Mouse (Mus musculus): ENCODE data around the gene Ccdc149. TPM values are rescaled to one million over a fixed set of nuclear protein-coding genes. Genes with fewer than 3 reads are reported as not detected.
A peak's percentile ranks its signal among the peaks of the same experiment; 100 is the strongest.

Ccdc149 gene
- total RNA-seq, 2 experiments from 2014 or later = 5.7 to 6.1 TPM

- no peak for DNase-seq
Observed at GRCm38 (mm10) chr5:52440278-52440677, 31.0 kb downstream of the Ccdc149 start.

DNA sequence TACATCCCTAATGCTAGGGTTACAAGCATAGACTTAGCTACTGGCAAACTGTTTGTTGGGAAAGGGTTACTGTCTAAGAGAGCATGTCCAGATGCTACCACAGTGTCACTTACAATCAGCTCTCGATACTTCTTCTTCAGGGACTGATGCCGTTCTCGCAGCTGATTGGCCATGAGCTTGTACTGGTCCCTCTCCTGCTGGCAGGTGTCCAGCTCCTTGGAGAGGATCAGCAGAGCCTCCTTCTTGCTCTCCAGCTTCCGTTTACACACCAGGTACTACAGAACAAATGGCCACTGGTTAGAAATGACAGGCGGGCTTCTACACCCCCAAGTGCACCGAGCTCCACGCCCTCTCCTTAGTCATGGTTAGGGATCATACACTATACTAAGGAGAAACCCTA, 32.4 kb downstream of the Ccdc149 start:
- DNase-seq = no peak

GRCm38 (mm10) chr5:52435533-52435932, 35.8 kb downstream of the Ccdc149 start:
- DNase-seq = no peak

DNA sequence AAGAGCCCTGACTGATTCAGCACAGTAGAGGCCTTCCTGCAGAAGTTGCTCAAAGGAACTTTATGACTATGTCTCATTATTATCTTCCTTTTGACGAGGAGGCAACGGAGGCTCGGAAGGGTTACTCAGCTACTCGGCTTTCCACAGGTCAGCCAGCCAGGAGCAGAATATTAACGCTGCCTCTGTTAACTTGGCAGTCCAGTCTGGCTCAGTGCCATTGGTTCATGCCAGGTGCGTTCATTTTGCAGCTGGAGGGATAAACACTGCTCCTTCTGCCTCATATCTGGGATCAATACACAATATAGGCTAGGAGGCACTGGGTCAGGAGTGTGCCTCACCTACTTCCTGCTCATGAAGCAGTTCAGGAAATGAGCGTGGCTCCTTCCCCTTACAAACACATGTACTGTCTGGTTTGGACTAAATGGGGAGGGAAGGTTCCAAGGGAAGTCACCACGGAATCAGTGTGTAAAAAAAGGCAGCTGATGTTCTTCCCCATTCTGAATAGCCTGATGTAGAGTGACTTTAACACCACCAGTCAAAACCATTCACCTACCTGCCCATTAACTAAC, 40.0 kb downstream of the Ccdc149 start:
- peak; percentile 12 for DNase-seq

GRCm38 (mm10) chr5:52429731-52430480, 41.4 kb downstream of the Ccdc149 start:
- no peak for DNase-seq

GRCm38 (mm10) chr5:52428613-52429012, 42.7 kb downstream of the Ccdc149 start:
- DNase-seq = no peak

DNA sequence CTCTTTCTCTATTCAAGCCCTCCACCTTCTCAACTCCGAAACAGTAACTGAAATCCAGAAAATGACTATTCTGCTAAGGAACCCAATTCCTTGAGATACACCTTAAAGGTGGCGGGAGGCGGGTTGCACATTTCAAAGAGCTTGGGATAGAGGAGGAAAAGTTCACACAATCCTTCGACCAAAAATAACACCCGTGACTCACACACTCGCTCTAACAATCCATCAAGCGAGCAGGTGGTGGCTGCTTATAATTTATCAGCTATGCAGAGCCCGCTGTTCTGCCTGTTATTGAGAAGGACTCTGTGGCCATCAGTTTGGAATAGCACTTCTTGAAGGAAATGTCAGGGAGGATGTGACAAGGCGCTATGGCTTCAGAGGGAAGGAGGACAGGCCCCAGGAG, 45.5 kb downstream of the Ccdc149 start:
- no peak for DNase-seq

DNA sequence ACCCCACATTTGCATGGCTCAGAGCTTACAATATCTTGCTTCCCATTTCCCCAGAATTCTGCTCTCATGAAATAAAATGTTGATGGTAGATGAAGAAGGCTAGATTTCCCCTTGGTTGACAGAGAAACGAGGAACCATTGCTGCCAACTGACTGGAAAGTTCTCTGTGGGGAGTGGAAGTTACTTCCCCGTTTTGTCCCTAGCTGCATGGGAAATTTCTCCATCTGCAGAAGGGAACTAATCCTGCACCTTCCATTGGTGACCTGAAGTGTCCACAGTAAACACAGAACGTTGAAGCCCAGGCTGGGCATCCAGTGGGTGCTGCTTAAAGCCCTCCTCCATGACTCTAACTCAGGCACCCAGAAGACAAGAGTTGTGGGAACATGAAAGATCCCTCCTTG, 47.4 kb downstream of the Ccdc149 start:
- DNase-seq = no peak

DNA sequence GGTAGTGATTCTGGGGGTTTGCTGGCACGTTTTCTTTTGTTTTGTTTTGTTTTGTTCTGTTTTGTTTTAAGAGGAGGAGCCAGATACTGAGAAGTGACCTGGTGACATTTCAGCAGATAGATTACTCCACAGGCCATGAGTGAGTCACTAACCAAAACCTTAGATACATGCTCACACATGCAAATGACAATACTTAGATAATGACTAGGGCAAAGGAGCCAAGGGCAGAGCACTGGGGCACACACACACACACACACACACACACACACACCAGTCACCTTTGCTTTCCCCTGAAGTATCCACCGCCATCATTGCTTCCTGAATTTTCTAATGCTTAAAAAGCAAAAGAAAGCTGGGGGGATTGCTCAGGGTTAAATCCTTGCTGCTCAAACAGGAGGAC, 54.8 kb downstream of the Ccdc149 start:
- no peak for DNase-seq

DNA sequence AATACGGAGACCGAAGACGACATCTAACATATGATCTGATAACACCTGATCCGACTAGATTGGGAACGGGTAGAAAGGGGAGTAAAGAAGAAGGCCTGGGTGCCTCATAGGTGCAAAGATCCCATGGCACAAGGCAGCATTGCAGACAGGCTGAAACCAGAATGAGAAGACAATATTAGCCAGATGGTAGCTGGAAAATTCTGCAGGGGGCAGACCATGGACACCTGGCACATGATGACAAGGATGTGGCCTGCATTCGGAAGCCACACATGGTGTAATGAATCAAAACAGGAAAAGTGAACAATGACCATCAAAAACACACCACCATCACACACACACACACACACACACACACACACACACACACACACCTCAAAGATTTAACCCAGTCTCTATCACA, 55.4 kb downstream of the Ccdc149 start:
- no peak for DNase-seq

- no peak for DNase-seq
Observed at GRCm38 (mm10) chr5:52415193-52415592, 56.1 kb downstream of the Ccdc149 start.

- peak; percentile 48 for DNase-seq
Observed at GRCm38 (mm10) chr5:52411567-52411966, 59.8 kb downstream of the Ccdc149 start.

GRCm38 (mm10) chr5:52410197-52410596, 61.1 kb downstream of the Ccdc149 start:
- DNase-seq = no peak

GRCm38 (mm10) chr5:52408668-52409315, 62.5 kb downstream of the Ccdc149 start:
- no peak for DNase-seq

GRCm38 (mm10) chr5:52404373-52404772, 66.9 kb downstream of the Ccdc149 start:
- DNase-seq = no peak

GRCm38 (mm10) chr5:52393756-52394155, 77.6 kb downstream of the Ccdc149 start:
- DNase-seq = no peak

- DNase-seq = no peak
Observed at GRCm38 (mm10) chr5:52391471-52391870, 79.8 kb downstream of the Ccdc149 start.

DNA sequence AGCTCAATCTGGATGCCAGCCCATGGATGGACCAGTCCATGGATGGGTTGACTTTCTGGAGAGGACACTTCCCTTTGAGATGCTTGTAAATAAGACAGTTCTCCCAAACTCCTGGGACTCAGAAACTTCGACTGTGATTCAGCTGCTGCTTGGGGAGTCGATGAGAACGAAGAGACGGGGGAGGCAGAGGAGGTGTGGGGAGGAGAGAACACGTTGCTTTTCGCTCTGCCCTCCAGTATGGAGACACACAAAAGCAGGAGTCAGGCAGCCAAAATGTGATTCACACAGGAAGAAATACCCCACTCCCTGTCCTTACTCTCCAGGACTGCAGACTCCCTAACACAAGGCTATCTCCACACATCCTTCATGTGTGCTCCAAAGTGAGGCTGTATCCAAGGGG, 80.9 kb downstream of the Ccdc149 start:
- DNase-seq = no peak

GRCm38 (mm10) chr5:52388092-52388749, 83.1 kb downstream of the Ccdc149 start:
- DNase-seq = no peak

DNA sequence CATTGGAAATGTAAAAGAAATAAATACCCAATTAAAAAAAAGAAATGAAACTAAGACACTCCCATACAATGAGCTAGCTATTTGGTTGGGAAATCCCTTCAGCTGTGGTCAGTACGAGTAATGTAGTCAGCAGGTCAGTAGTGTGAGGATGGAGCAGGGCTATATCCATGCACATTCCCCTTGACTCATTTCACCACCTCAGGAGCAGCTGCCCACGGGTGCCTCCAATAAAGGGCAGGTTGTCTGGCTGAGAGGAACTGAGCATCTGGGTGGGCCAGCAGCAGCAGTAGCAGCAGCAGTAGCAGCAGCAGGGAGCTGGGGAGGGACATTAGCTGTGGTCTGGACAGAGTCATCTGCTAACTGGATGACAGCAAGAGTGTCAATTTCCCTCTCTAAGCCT, 85.3 kb downstream of the Ccdc149 start:
- no peak for DNase-seq

DNA sequence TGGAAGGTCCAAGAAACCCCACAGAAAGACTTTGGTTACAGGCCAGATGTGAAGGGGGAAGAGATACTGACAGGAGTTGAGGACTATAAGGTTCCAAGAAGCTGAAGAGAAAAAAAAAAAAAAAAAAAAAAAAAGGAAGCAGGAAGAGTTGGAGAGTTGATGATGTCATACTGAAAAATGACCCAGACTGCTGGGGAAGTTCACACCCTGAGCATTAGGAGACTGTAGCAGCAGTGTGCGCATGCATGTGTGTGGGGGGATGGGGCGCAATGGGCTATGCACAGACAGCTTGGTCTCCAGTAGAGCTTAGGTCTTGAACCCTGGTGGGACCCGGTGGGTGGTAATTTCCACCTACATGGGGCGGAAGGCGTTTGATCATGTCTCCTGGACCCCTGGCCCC, 87.6 kb downstream of the Ccdc149 start:
- DNase-seq = no peak

DNA sequence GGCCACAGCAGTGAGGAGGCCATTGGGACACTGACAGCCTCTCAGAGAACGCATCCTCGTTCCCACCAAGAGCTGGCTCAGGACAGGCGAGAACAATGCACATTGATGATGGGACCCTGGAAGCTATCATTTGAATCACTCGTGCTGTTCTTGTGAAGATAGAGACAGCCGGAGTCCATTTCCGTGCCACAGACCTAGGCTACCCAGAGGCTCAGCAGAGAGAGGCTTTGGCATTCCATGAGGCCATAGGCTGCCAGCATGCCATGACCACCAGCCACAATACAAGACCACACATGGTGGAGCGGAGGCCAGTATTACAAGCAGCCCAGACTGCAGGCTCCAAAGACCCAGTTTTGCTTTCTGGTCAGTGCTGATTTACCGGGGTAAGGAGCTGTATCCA, 88.5 kb downstream of the Ccdc149 start:
- DNase-seq = no peak

DNA sequence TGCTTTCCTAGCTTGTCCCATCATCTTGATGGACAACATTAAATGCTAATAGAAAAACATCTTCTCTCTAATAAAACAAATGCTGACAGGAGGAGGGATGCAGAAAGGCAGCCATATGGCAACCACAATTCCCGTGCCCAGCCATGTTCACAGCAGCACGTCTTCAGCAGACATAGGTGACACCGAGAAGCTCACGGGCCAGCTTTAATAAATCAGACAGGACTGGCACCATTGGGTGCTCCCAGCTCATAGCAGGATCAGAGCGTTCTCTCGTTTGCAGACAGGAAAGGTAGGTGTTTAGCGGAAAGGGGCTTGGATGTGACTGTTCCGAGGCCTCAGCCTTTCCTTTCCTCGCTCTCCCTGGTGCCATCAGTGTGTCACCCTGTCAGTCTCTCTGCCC, 95.5 kb downstream of the Ccdc149 start:
- no peak for DNase-seq

Data from heart, postnatal 4 days (tissue).